Mouse (Mus musculus): ENCODE measurements at regions not wholly inside any gene's neighbourhood (a gene's known extent, or its start where the extent isn't known, plus 50 kb on each side); places are given as distances from the start of the nearest gene placed in this dataset.

GRCm38 (mm10) chr15:56166236-56166635, 1311.2 kb downstream of the Slc22a22 start:
- TF ChIP-seq CTCF (IDR thresholded peaks at IDR 0.05; ENCODE audit: borderline replicate concordance, insufficient read depth, low read depth, low read length), result no peak
- TF ChIP-seq POLR2A (IDR thresholded peaks at IDR 0.05; ENCODE audit: borderline replicate concordance, insufficient read depth, low read length), result no peak
